Mouse (Mus musculus) lung, embryonic 16.5 days (tissue): Measurements from ENCODE around the gene Dlgap1. TPM values are rescaled to one million over a fixed set of nuclear protein-coding genes. Genes with fewer than 3 reads are reported as not detected.

Experiments used
- ATAC-seq: fragments of 200-750 bp; cut with Nextera tagmentation; 2 replicates; pipeline ENCODE4 v1.8.0; 2017; ENCODE audit warnings: low read depth, mild to moderate bottlenecking, moderate library complexity
- H3K27ac ChIP-seq: fragments of 300-500 bp; sonication (generic); 2 replicates; pipeline ENCODE4 v1.5.1; 2014; ENCODE audit warnings: mild to moderate bottlenecking, control low read depth, low read length
- H3K27me3 ChIP-seq: fragments of 300-500 bp; sonication (generic); 2 replicates; pipeline ENCODE4 v1.6.1; 2014; ENCODE audit warnings: low read depth, low read length, mixed read lengths; ENCODE audit not compliant: control insufficient read depth, insufficient read depth
- H3K36me3 ChIP-seq: fragments of 300-500 bp; sonication (generic); 2 replicates; pipeline ENCODE4 v1.6.1; 2014; ENCODE audit warnings: low read length; ENCODE audit not compliant: control insufficient read depth, insufficient read depth
- H3K4me1 ChIP-seq: fragments of 300-500 bp; sonication (generic); replicated peaks from 2 replicates; pipeline ENCODE4 v1.6.1; 2014; ENCODE audit warnings: low read length, mixed read lengths; ENCODE audit not compliant: control insufficient read depth, insufficient read depth
- H3K4me2 ChIP-seq: fragments of 300-500 bp; sonication (generic); 2 replicates; pipeline ENCODE4 v1.6.1; 2014; ENCODE audit warnings: low read depth, low read length, control low read depth
- H3K4me3 ChIP-seq: fragments of 300-500 bp; sonication (generic); 2 replicates; pipeline ENCODE4 v1.5.1; 2014; ENCODE audit warnings: mild to moderate bottlenecking, low read length, control low read depth
- H3K9ac ChIP-seq: fragments of 300-500 bp; sonication (generic); 2 replicates; pipeline ENCODE4 v1.6.1; 2014; ENCODE audit warnings: low read length, control low read depth
- H3K9me3 ChIP-seq: fragments of 300-500 bp; sonication (generic); 2 replicates; pipeline ENCODE4 v1.6.1; 2016; ENCODE audit warnings: low read length; ENCODE audit not compliant: control insufficient read depth
- whole genome bisulfite sequencing: fragments of 180-500 bp; shearing (Covaris S2); extraction: QIAGEN DNeasy Blood & Tissue Kit; methylation state at CpG from one replicate; pipeline ENCODE4 v1.1.7; 2014; 5-methylcytosine and 5-hydroxymethylcytosine counted together
- polyA plus RNA-seq: library from polyadenylated mRNA; unstranded; fragments of >200 nt; fragmentation: Nextera tagmentation; extraction: Ambion mirVana; gene quantifications from 2 replicates; pipeline ENCODE4 v1.2.1, GENCODE M21; 2015

Dlgap1 gene
- polyA plus RNA-seq, 1 experiment from 2014 or later = 0.70 TPM

GRCm38 (mm10) chr17:70462231-70462630 is 493.4 kb downstream of the Dlgap1 start:
- Histone ChIP-seq H3K4me1 (no peaks in the 10 kb centered on the region), H3K36me3 (no peaks in the 10 kb centered on the region), H3K9me3 (no peaks in the 10 kb centered on the region), H3K9ac (no peak overlapping the region), H3K27me3 (no peaks in the 10 kb centered on the region), H3K27ac (no peak overlapping the region), H3K4me2 (no peak overlapping the region), H3K4me3 (no peak overlapping the region)
- no peak for ATAC-seq
- 86% methylated on average over 8 of the region's 8 CpGs for WGBS

- Histone ChIP-seq H3K9ac (no peak overlapping the region), H3K4me1 (no peaks in the 10 kb centered on the region), H3K27ac (no peak overlapping the region), H3K9me3 (no peaks in the 10 kb centered on the region), H3K27me3 (no peaks in the 10 kb centered on the region), H3K4me3 (no peak overlapping the region), H3K4me2 (no peak overlapping the region), H3K36me3 (no peaks in the 10 kb centered on the region)
- WGBS = 69% methylated on average over 8 of the region's 8 CpGs
- no peak for ATAC-seq
These were observed 494.1 kb downstream of the Dlgap1 start for GRCm38 (mm10) chr17:70462771-70463491.

- H3K4me1 ChIP-seq = no peaks in the 10 kb centered on the region
- ATAC-seq = no peak
- H3K27me3 ChIP-seq = no peaks in the 10 kb centered on the region
- no peaks in the 10 kb centered on the region for H3K36me3 ChIP-seq
- no peak overlapping the region for H3K4me2 ChIP-seq
- no peak overlapping the region for H3K9ac ChIP-seq
- H3K4me3 ChIP-seq = no peak overlapping the region
- H3K27ac ChIP-seq = no peak overlapping the region
- H3K9me3 ChIP-seq = no peaks in the 10 kb centered on the region
- whole genome bisulfite sequencing = 49% methylated on average over 4 of the region's 4 CpGs
These were observed 497.5 kb downstream of the Dlgap1 start for GRCm38 (mm10) chr17:70466413-70466812.

- Histone ChIP-seq H3K4me3 (no peak overlapping the region), H3K36me3 (no peaks in the 10 kb centered on the region), H3K27me3 (no peaks in the 10 kb centered on the region), H3K27ac (no peak overlapping the region), H3K9ac (no peak overlapping the region), H3K4me2 (no peak overlapping the region), H3K9me3 (no peaks in the 10 kb centered on the region), H3K4me1 (no peaks in the 10 kb centered on the region)
- no peak for ATAC-seq
- WGBS = 64% methylated on average over 7 of the region's 7 CpGs
These were observed 502.1 kb downstream of the Dlgap1 start for GRCm38 (mm10) chr17:70470970-70471371.

- no peak overlapping the region for H3K9ac ChIP-seq
- H3K4me1 ChIP-seq = no peaks in the 10 kb centered on the region
- H3K36me3 ChIP-seq = no peaks in the 10 kb centered on the region
- no peak for ATAC-seq
- no peak overlapping the region for H3K4me2 ChIP-seq
- no peaks in the 10 kb centered on the region for H3K27me3 ChIP-seq
- 78% methylated on average over 7 of the region's 7 CpGs for WGBS
- H3K4me3 ChIP-seq = no peak overlapping the region
- no peaks in the 10 kb centered on the region for H3K9me3 ChIP-seq
- no peak overlapping the region for H3K27ac ChIP-seq
These were observed 503.3 kb downstream of the Dlgap1 start for GRCm38 (mm10) chr17:70472162-70472561.

- Histone ChIP-seq H3K4me2 (no peak overlapping the region), H3K9me3 (no peaks in the 10 kb centered on the region), H3K4me1 (no peaks in the 10 kb centered on the region), H3K36me3 (no peaks in the 10 kb centered on the region), H3K4me3 (no peak overlapping the region), H3K27ac (no peak overlapping the region), H3K27me3 (no peaks in the 10 kb centered on the region), H3K9ac (no peak overlapping the region)
- ATAC-seq = no peak
- WGBS = 76% methylated on average over 4 of the region's 4 CpGs
These were observed 505.0 kb downstream of the Dlgap1 start for GRCm38 (mm10) chr17:70473871-70474270.

- WGBS = 81% methylated on average over 4 of the region's 4 CpGs
These were observed 514.8 kb downstream of the Dlgap1 start for GRCm38 (mm10) chr17:70483716-70484115.

GRCm38 (mm10) chr17:70485668-70486067 is 516.8 kb downstream of the Dlgap1 start:
- ATAC-seq = no peak
- Histone ChIP-seq H3K36me3 (no peaks in the 10 kb centered on the region), H3K27ac (no peak overlapping the region), H3K4me3 (no peak overlapping the region), H3K4me1 (no peaks in the 10 kb centered on the region), H3K9ac (no peak overlapping the region), H3K9me3 (no peaks in the 10 kb centered on the region), H3K27me3 (no peaks in the 10 kb centered on the region), H3K4me2 (no peak overlapping the region)
- WGBS = 83% methylated on average over 4 of the region's 4 CpGs

More at GRCm38 (mm10) chr17:70483716-70484115, 514.8 kb downstream of the Dlgap1 start:
- no peaks in the 10 kb centered on the region for H3K4me1 ChIP-seq
- no peaks in the 10 kb centered on the region for H3K27me3 ChIP-seq
- H3K9ac ChIP-seq = no peak overlapping the region
- H3K27ac ChIP-seq = no peak overlapping the region
- ATAC-seq = no peak
- H3K4me3 ChIP-seq = no peak overlapping the region
- H3K9me3 ChIP-seq = no peaks in the 10 kb centered on the region
- H3K4me2 ChIP-seq = no peak overlapping the region
- H3K36me3 ChIP-seq = no peaks in the 10 kb centered on the region

GRCm38 (mm10) chr17:70486259-70486658 is 517.4 kb downstream of the Dlgap1 start:
- no peak overlapping the region for H3K9ac ChIP-seq
- 69% methylated on average over 7 of the region's 7 CpGs for WGBS
- H3K27me3 ChIP-seq = no peaks in the 10 kb centered on the region
- no peak overlapping the region for H3K4me2 ChIP-seq
- ATAC-seq = no peak
- H3K36me3 ChIP-seq = no peaks in the 10 kb centered on the region
- H3K4me1 ChIP-seq = no peaks in the 10 kb centered on the region
- no peaks in the 10 kb centered on the region for H3K9me3 ChIP-seq
- H3K4me3 ChIP-seq = no peak overlapping the region
- no peak overlapping the region for H3K27ac ChIP-seq
